Mouse (Mus musculus) stomach, embryonic 14.5 days (tissue): ENCODE results near the gene F2rl2. TPM values are rescaled to one million over a fixed set of nuclear protein-coding genes. Genes with fewer than 3 reads are reported as not detected.

Experiments used
- ATAC-seq: fragments of 200-750 bp; cut with Nextera tagmentation; 2 replicates; pipeline ENCODE4 v1.8.0; 2017; ENCODE audit warnings: low read depth, moderate TSS enrichment; ENCODE audit not compliant: insufficient number of reproducible peaks, insufficient read depth, low FRiP score
- H3K27ac ChIP-seq: fragments of 300-500 bp; sonication (generic); 2 replicates; pipeline ENCODE4 v1.5.1; 2014; ENCODE audit warnings: mild to moderate bottlenecking, low read length, moderate library complexity, mixed read lengths
- H3K27me3 ChIP-seq: fragments of 300-500 bp; sonication (generic); 2 replicates; pipeline ENCODE4 v1.6.1; 2014; ENCODE audit warnings: low read length, control low read depth, mixed read lengths; ENCODE audit not compliant: control insufficient read depth, insufficient read depth
- H3K36me3 ChIP-seq: fragments of 300-500 bp; sonication (generic); 2 replicates; pipeline ENCODE4 v1.6.1; 2014; ENCODE audit warnings: mild to moderate bottlenecking, control low read depth, low read length, moderate library complexity, mixed read lengths; ENCODE audit not compliant: control insufficient read depth, insufficient read depth
- H3K4me1 ChIP-seq: fragments of 300-500 bp; sonication (generic); 2 replicates; pipeline ENCODE4 v1.6.1; 2014; ENCODE audit warnings: low read length, control low read depth, mixed read lengths; ENCODE audit not compliant: control insufficient read depth, insufficient read depth
- H3K4me2 ChIP-seq: fragments of 300-500 bp; sonication (generic); replicated peaks from 2 replicates; pipeline ENCODE4 v1.6.1; 2014; ENCODE audit warnings: low read depth, low read length, control low read depth
- H3K4me3 ChIP-seq: fragments of 300-500 bp; sonication (generic); 2 replicates; pipeline ENCODE4 v1.5.1; 2014; ENCODE audit warnings: low read depth, low read length, control low read depth
- H3K9ac ChIP-seq: fragments of 300-500 bp; sonication (generic); replicated peaks from 2 replicates; pipeline ENCODE4 v1.6.1; 2014; ENCODE audit warnings: low read depth, mild to moderate bottlenecking, control low read depth, low read length, moderate library complexity, mixed read lengths
- H3K9me3 ChIP-seq: fragments of 300-500 bp; sonication (generic); 2 replicates; pipeline ENCODE4 v1.6.1; 2016; ENCODE audit warnings: low read depth, low read length, control low read depth; ENCODE audit not compliant: control insufficient read depth
- WGBS: fragments of 180-500 bp; shearing (Covaris S2); extraction: QIAGEN DNeasy Blood & Tissue Kit; methylation state at CpG from one replicate; pipeline ENCODE4 v1.1.7; 2014; 5-methylcytosine and 5-hydroxymethylcytosine counted together
- polyA plus RNA-seq: library from polyadenylated mRNA; unstranded; fragments of >200 nt; fragmentation: Nextera tagmentation; extraction: Ambion mirVana; gene quantifications from 2 replicates; pipeline ENCODE4 v1.2.1, GENCODE M21; 2014

Gene F2rl2
- polyA plus RNA-seq, 1 experiment from 2014 or later: 1.2 TPM

- Histone ChIP-seq H3K27me3 (no peaks in the 10 kb centered on the region), H3K36me3 (no peaks in the 10 kb centered on the region), H3K4me2 (no peak overlapping the region), H3K9me3 (no peaks in the 10 kb centered on the region), H3K9ac (no peak overlapping the region), H3K27ac (peak overlapping the region; percentile 92), H3K4me1 (peaks cover 43% of the 10 kb centered on the region), H3K4me3 (no peak overlapping the region)
- ATAC-seq: no peak
- 27% methylated on average over 9 of the region's 9 CpGs for WGBS
Observed at GRCm38 (mm10) chr13:95742881-95743466, 46.3 kb downstream of the F2rl2 start.

- no peak overlapping the region for H3K4me3 ChIP-seq
- H3K9ac ChIP-seq: no peak overlapping the region
- no peaks in the 10 kb centered on the region for H3K9me3 ChIP-seq
- no peak overlapping the region for H3K4me2 ChIP-seq
- 38% methylated on average over 4 of the region's 4 CpGs for WGBS
- H3K27ac ChIP-seq: peak overlapping the region; percentile 92
- H3K36me3 ChIP-seq: no peaks in the 10 kb centered on the region
- no peak for ATAC-seq
- peaks cover 40% of the 10 kb centered on the region for H3K4me1 ChIP-seq
- no peaks in the 10 kb centered on the region for H3K27me3 ChIP-seq
Observed at GRCm38 (mm10) chr13:95745451-95745850, 48.8 kb downstream of the F2rl2 start.

GRCm38 (mm10) chr13:95746509-95746908, 49.9 kb downstream of the F2rl2 start:
- Histone ChIP-seq H3K9me3 (no peaks in the 10 kb centered on the region), H3K4me3 (no peak overlapping the region), H3K36me3 (no peaks in the 10 kb centered on the region), H3K4me1 (peaks cover 40% of the 10 kb centered on the region), H3K4me2 (0 out of 2 replicates have a peak overlapping the region, but pooled peaks have one; percentile 7), H3K27ac (peak overlapping the region; percentile 79), H3K27me3 (no peaks in the 10 kb centered on the region), H3K9ac (no peak overlapping the region)
- 11% methylated on average over 6 of the region's 6 CpGs for WGBS
- ATAC-seq: no peak

GRCm38 (mm10) chr13:95747101-95747500, 50.4 kb downstream of the F2rl2 start:
- 60% methylated on average over 7 of the region's 7 CpGs for WGBS

GRCm38 (mm10) chr13:95747541-95747940, 50.9 kb downstream of the F2rl2 start:
- H3K27ac ChIP-seq: peak overlapping the region; percentile 71
- WGBS: 63% methylated on average over 11 of the region's 11 CpGs
- H3K9ac ChIP-seq: no peak overlapping the region
- H3K36me3 ChIP-seq: no peaks in the 10 kb centered on the region
- H3K4me1 ChIP-seq: peaks cover 32% of the 10 kb centered on the region
- H3K9me3 ChIP-seq: no peaks in the 10 kb centered on the region
- no peak overlapping the region for H3K4me3 ChIP-seq
- no peak overlapping the region for H3K4me2 ChIP-seq
- H3K27me3 ChIP-seq: no peaks in the 10 kb centered on the region
- no peak for ATAC-seq

More at GRCm38 (mm10) chr13:95747101-95747500, 50.4 kb downstream of the F2rl2 start:
- no peaks in the 10 kb centered on the region for H3K36me3 ChIP-seq
- no peak overlapping the region for H3K4me2 ChIP-seq
- H3K4me1 ChIP-seq: peaks cover 37% of the 10 kb centered on the region
- no peaks in the 10 kb centered on the region for H3K27me3 ChIP-seq
- ATAC-seq: peak; percentile 46; the same call in 1 of the 2 replicates
- H3K4me3 ChIP-seq: no peak overlapping the region
- no peak overlapping the region for H3K9ac ChIP-seq
- peak overlapping the region; percentile 79 for H3K27ac ChIP-seq
- H3K9me3 ChIP-seq: no peaks in the 10 kb centered on the region

Other genes with a start within 250 kb of the F2rl2 start
- 0.78 TPM in 1 of 2 replicates, not detected in the other for gene S100z, start 218.1 kb upstream of the F2rl2 start, polyA plus RNA-seq
- gene F2rl1, start 171.6 kb upstream of the F2rl2 start, polyA plus RNA-seq: 11.4 and 13.8 TPM in 2 replicates
- 74.0 and 77.2 TPM in 2 replicates for gene F2r, start 78.4 kb upstream of the F2rl2 start, polyA plus RNA-seq
- gene Iqgap2, start 195.1 kb downstream of the F2rl2 start, polyA plus RNA-seq: 24.3 and 25.3 TPM in 2 replicates